Mouse (Mus musculus) brain, embryonic 18.5 days (tissue): Measurements from ENCODE around the gene Atg2b.

Source experiments
- DNase-seq: peaks from one replicate; pipeline ENCODE4 v3.0.0-alpha.2; 2012; ENCODE audit warnings: low read depth, low spot score

Atg2b gene

GRCm38 (mm10) chr12:105685001-105685691 is at the start of gene Atg2b:
Gene Atg2b, minus strand, starts transcription at chr12:105685211.
- DNase-seq, result peak; percentile 93

- DNase-seq, result no peak
These were observed 48.6 kb upstream of the Atg2b start for GRCm38 (mm10) chr12:105733370-105734159.

- no peak for DNase-seq
These were observed 45.9 kb upstream of the Atg2b start for GRCm38 (mm10) chr12:105730851-105731460.

- no peak for DNase-seq
These were observed 43.0 kb upstream of the Atg2b start for GRCm38 (mm10) chr12:105727964-105728363.

- DNase-seq, result no peak
These were observed 42.3 kb upstream of the Atg2b start for GRCm38 (mm10) chr12:105727268-105727667.

GRCm38 (mm10) chr12:105725736-105726135 is 40.7 kb upstream of the Atg2b start:
- DNase-seq, result no peak

GRCm38 (mm10) chr12:105724616-105725015 is 39.6 kb upstream of the Atg2b start:
- no peak for DNase-seq

GRCm38 (mm10) chr12:105722657-105723056 is 37.6 kb upstream of the Atg2b start:
- DNase-seq, result no peak

GRCm38 (mm10) chr12:105721452-105722132 is 36.6 kb upstream of the Atg2b start:
- no peak for DNase-seq

- no peak for DNase-seq
These were observed 35.2 kb upstream of the Atg2b start for GRCm38 (mm10) chr12:105720196-105720595.

- no peak for DNase-seq
These were observed 33.6 kb upstream of the Atg2b start for GRCm38 (mm10) chr12:105718616-105719015.

GRCm38 (mm10) chr12:105705799-105706487 is 20.9 kb upstream of the Atg2b start, which contains the start of gene Ak7:
Gene Ak7, plus strand, starts transcription at chr12:105705976.
- no peak for DNase-seq

- no peak for DNase-seq
These were observed 15.4 kb upstream of the Atg2b start for GRCm38 (mm10) chr12:105700433-105700832.

- DNase-seq, result no peak
These were observed 12.2 kb upstream of the Atg2b start for GRCm38 (mm10) chr12:105697104-105697780.

GRCm38 (mm10) chr12:105695848-105696247 is 10.8 kb upstream of the Atg2b start:
- no peak for DNase-seq

GRCm38 (mm10) chr12:105694021-105694420 is 9.0 kb upstream of the Atg2b start:
- no peak for DNase-seq

GRCm38 (mm10) chr12:105689435-105689834 is 4.4 kb upstream of the Atg2b start:
- no peak for DNase-seq

- no peak for DNase-seq
These were observed 3.5 kb upstream of the Atg2b start for GRCm38 (mm10) chr12:105688546-105688945.

GRCm38 (mm10) chr12:105687416-105687815 is 2.4 kb upstream of the Atg2b start:
- no peak for DNase-seq

GRCm38 (mm10) chr12:105686791-105687190 is 1.8 kb upstream of the Atg2b start:
- DNase-seq, result no peak
